Mouse (Mus musculus) bone marrow, adult 2 months (tissue): ENCODE measurements at regions not wholly inside any gene's neighbourhood (a gene's known extent, or its start where the extent isn't known, plus 50 kb on each side); places are given as distances from the start of the nearest gene placed in this dataset.
A peak's percentile ranks its signal among the peaks of the same experiment; 100 is the strongest.

ENCODE experiments used
- H3K27ac ChIP-seq: fragments of 200-500 bp; 2 replicates; pipeline ENCODE4 v1.5.1; 2012; ENCODE audit warnings: low read depth, mild to moderate bottlenecking, control low read depth, inconsistent platforms, low read length; ENCODE audit not compliant: control insufficient read depth, poor library complexity, insufficient read depth
- H3K4me1 ChIP-seq: fragments of 200-500 bp; 2 replicates; pipeline ENCODE4 v1.6.1; 2011; ENCODE audit warnings: low read length; ENCODE audit not compliant: control insufficient read depth, insufficient read depth
- H3K4me3 ChIP-seq: fragments of 200-500 bp; replicated peaks from 2 replicates; pipeline ENCODE3; 2011; ENCODE audit warnings: mild to moderate bottlenecking, low read depth, low read length, control low read depth; ENCODE audit not compliant: control insufficient read depth
- CTCF ChIP-seq: fragments of 200-500 bp; IDR thresholded peaks from 2 replicates; pipeline ENCODE4 v1.5.1; 2011; ENCODE audit warnings: low read length, control low read depth; ENCODE audit not compliant: control insufficient read depth, insufficient read depth
- POLR2A ChIP-seq: fragments of 200-500 bp; IDR thresholded peaks from 2 replicates; pipeline ENCODE4 v1.6.1; 2011; ENCODE audit warnings: low read depth, mild to moderate bottlenecking, control low read depth, low read length, borderline replicate concordance; ENCODE audit not compliant: control insufficient read depth
- WGBS: fragments of 180-500 bp; shearing (Covaris S2); methylation state at CpG from one replicate; pipeline ENCODE4 v1.1.7; 2018; 5-methylcytosine and 5-hydroxymethylcytosine counted together

GRCm38 (mm10) chr6:31171831-31172569 is 213.1 kb upstream of the Klf14 start:
- H3K4me1 ChIP-seq: no peaks in the 10 kb centered on the region; the same call in 1 of the 2 replicates
- H3K27ac ChIP-seq: no peak overlapping the region
- no peak overlapping the region for H3K4me3 ChIP-seq
- TF ChIP-seq CTCF (no peak), POLR2A (no peak)
- 82% methylated on average over 10 of the region's 10 CpGs for WGBS

- 39% methylated on average over 6 of the region's 6 CpGs for WGBS
- H3K27ac ChIP-seq: no peak overlapping the region
- TF ChIP-seq POLR2A (no peak), CTCF (no peak)
- H3K4me3 ChIP-seq: no peak overlapping the region
- H3K4me1 ChIP-seq: no peaks in the 10 kb centered on the region; the same call in 1 of the 2 replicates
Measured at GRCm38 (mm10) chr6:31175769-31176168, 216.9 kb upstream of the Klf14 start.

- TF ChIP-seq POLR2A (no peak), CTCF (peak; percentile 62)
- H3K4me1 ChIP-seq: no peaks in the 10 kb centered on the region; the same call in 1 of the 2 replicates
- 0 out of 2 replicates have a peak overlapping the region, but pooled peaks have one; percentile 7 for H3K27ac ChIP-seq
- H3K4me3 ChIP-seq: no peak overlapping the region
- 18% methylated on average over 8 of the region's 8 CpGs for WGBS
Measured at GRCm38 (mm10) chr6:31176368-31176767, 217.5 kb upstream of the Klf14 start.

- WGBS: 58% methylated on average over 1 of the region's 1 CpGs
- no peak overlapping the region for H3K4me3 ChIP-seq
- no peak for TF ChIP-seq POLR2A
- no peak for TF ChIP-seq CTCF
- H3K27ac ChIP-seq: no peak overlapping the region
- H3K4me1 ChIP-seq: no peaks in the 10 kb centered on the region; the same call in 1 of the 2 replicates
Measured at GRCm38 (mm10) chr6:31176831-31177230, 218.0 kb upstream of the Klf14 start.

- 66% methylated on average over 8 of the region's 8 CpGs for WGBS
- Histone ChIP-seq H3K4me1 (no peaks in the 10 kb centered on the region; the same call in 1 of the 2 replicates), H3K4me3 (no peak overlapping the region), H3K27ac (no peak overlapping the region)
- TF ChIP-seq POLR2A (no peak), CTCF (no peak)
Measured at GRCm38 (mm10) chr6:31178201-31178880, 219.5 kb upstream of the Klf14 start.

- no peak for TF ChIP-seq POLR2A
- TF ChIP-seq CTCF: no peak
- WGBS: 88% methylated on average over 6 of the region's 6 CpGs
- no peaks in the 10 kb centered on the region for H3K4me1 ChIP-seq
Measured at GRCm38 (mm10) chr6:31182284-31182683, 216.3 kb upstream of the Mkln1 start.

GRCm38 (mm10) chr6:31183127-31183526 is 215.4 kb upstream of the Mkln1 start:
- 70% methylated on average over 5 of the region's 5 CpGs for WGBS
- Histone ChIP-seq H3K4me3 (no peak overlapping the region), H3K4me1 (no peaks in the 10 kb centered on the region; the same call in 1 of the 2 replicates), H3K27ac (no peak overlapping the region)
- no peak for TF ChIP-seq CTCF
- TF ChIP-seq POLR2A: no peak

More at GRCm38 (mm10) chr6:31182284-31182683, 216.3 kb upstream of the Mkln1 start:
- H3K27ac ChIP-seq: no peak overlapping the region
- no peak overlapping the region for H3K4me3 ChIP-seq

- no peaks in the 10 kb centered on the region; the same call in 1 of the 2 replicates for H3K4me1 ChIP-seq
- no peak overlapping the region for H3K4me3 ChIP-seq
- WGBS: 22% methylated on average over 7 of the region's 7 CpGs
- no peak overlapping the region for H3K27ac ChIP-seq
- TF ChIP-seq CTCF: no peak
- no peak for TF ChIP-seq POLR2A
Measured at GRCm38 (mm10) chr6:31184554-31184953, 214.0 kb upstream of the Mkln1 start.

GRCm38 (mm10) chr6:31185151-31185550 is 213.4 kb upstream of the Mkln1 start:
- Histone ChIP-seq H3K4me1 (no peaks in the 10 kb centered on the region; the same call in 1 of the 2 replicates), H3K4me3 (no peak overlapping the region), H3K27ac (no peak overlapping the region)
- 90% methylated on average over 2 of the region's 2 CpGs for WGBS
- TF ChIP-seq CTCF (no peak), POLR2A (no peak)
